Mouse (Mus musculus) spleen, adult 2 months (tissue): ENCODE data around the gene Slc16a6.

ENCODE experiments used
- CTCF ChIP-seq: fragments of 200-500 bp; IDR thresholded peaks from 2 replicates; pipeline ENCODE4 v1.5.1; 2011; ENCODE audit warnings: mild to moderate bottlenecking, inconsistent platforms; ENCODE audit not compliant: insufficient read depth, insufficient read length, insufficient replicate concordance; ENCODE audit errors: extremely low read depth
- POLR2A ChIP-seq: fragments of 200-500 bp; IDR thresholded peaks from 2 replicates; pipeline ENCODE4 v1.6.1; 2011; ENCODE audit warnings: low read depth, low read length, inconsistent platforms

GRCm38 (mm10) chr11:109444600-109444999, 28.8 kb downstream of the Slc16a6 start:
- TF ChIP-seq CTCF: peak; percentile 16; the same call in 1 of the 2 replicates
- no peak for TF ChIP-seq POLR2A
